Mouse (Mus musculus): Measurements from ENCODE around the gene Wdr75. TPM values are rescaled to one million over a fixed set of nuclear protein-coding genes. Genes with fewer than 3 reads are reported as not detected.

Wdr75 gene
- 52.0 and 58.6 TPM in 2 replicates for polyA plus RNA-seq (2015; fragmentation: Nextera tagmentation; extraction: Ambion mirVana)

- Histone ChIP-seq H3K9me3 (replicated peaks; ENCODE audit: control insufficient read depth, low read length) (no peaks in the 10 kb centered on the region), H3K27me3 (ENCODE audit: control insufficient read depth, insufficient read depth, low read length) (no peaks in the 10 kb centered on the region), H3K27ac (ENCODE audit: low read length) (peak within 1 kb of the TSS; percentile 98), H3K4me1 (ENCODE audit: control insufficient read depth, insufficient read depth, low read length) (peaks cover 12% of the 10 kb centered on the region; the same call in 1 of the 2 replicates), H3K4me2 (ENCODE audit: low read depth, low read length) (peak within 1 kb of the TSS; percentile 88), H3K4me3 (replicated peaks; ENCODE audit: low read length) (peak within 1 kb of the TSS; percentile 87), H3K36me3 (ENCODE audit: control insufficient read depth, insufficient read depth, low read length) (peaks cover 11% of the 10 kb centered on the region; the same call in 1 of the 2 replicates), H3K9ac (ENCODE audit: low read length) (peak within 1 kb of the TSS; percentile 92)
- ATAC-seq (ENCODE audit: insufficient read depth, low FRiP score) = peak; percentile 99
- WGBS = under 1% methylated on average over 64 of the region's 70 CpGs
Observed at GRCm38 (mm10) chr1:45794969-45795908, at the start of gene Wdr75. Wdr75 (plus strand) TSS chr1:45795166.

GRCm38 (mm10) chr1:45755902-45756301 is 39.1 kb upstream of the Wdr75 start:
- ATAC-seq (ENCODE audit: insufficient read depth, low FRiP score) = peak; percentile 47; the same call in 1 of the 2 replicates
- no peak overlapping the region for H3K4me3 ChIP-seq (replicated peaks; ENCODE audit: low read length)
- peaks cover 3% of the 10 kb centered on the region; the same call in 1 of the 2 replicates for H3K4me1 ChIP-seq (ENCODE audit: control insufficient read depth, insufficient read depth, low read length)
- no peaks in the 10 kb centered on the region for H3K27me3 ChIP-seq (ENCODE audit: control insufficient read depth, insufficient read depth, low read length)
- H3K36me3 ChIP-seq (ENCODE audit: control insufficient read depth, insufficient read depth, low read length) = no peaks in the 10 kb centered on the region
- no peak overlapping the region for H3K9ac ChIP-seq (ENCODE audit: low read length)
- H3K4me2 ChIP-seq (ENCODE audit: low read depth, low read length) = no peak overlapping the region
- H3K27ac ChIP-seq (ENCODE audit: low read length) = peak overlapping the region; percentile 69
- H3K9me3 ChIP-seq (replicated peaks; ENCODE audit: control insufficient read depth, low read length) = no peaks in the 10 kb centered on the region

GRCm38 (mm10) chr1:45756707-45757106 is 38.3 kb upstream of the Wdr75 start:
- H3K27ac ChIP-seq (ENCODE audit: low read length) = peak overlapping the region; percentile 28; the same call in 1 of the 2 replicates

GRCm38 (mm10) chr1:45758011-45758410 is 37.0 kb upstream of the Wdr75 start:
- 76% methylated on average over 1 of the region's 1 CpGs for WGBS
- Histone ChIP-seq H3K4me1 (ENCODE audit: control insufficient read depth, insufficient read depth, low read length) (peaks cover 3% of the 10 kb centered on the region; the same call in 1 of the 2 replicates), H3K9me3 (replicated peaks; ENCODE audit: control insufficient read depth, low read length) (no peaks in the 10 kb centered on the region), H3K9ac (ENCODE audit: low read length) (no peak overlapping the region), H3K27ac (ENCODE audit: low read length) (no peak overlapping the region), H3K4me3 (replicated peaks; ENCODE audit: low read length) (no peak overlapping the region), H3K36me3 (ENCODE audit: control insufficient read depth, insufficient read depth, low read length) (no peaks in the 10 kb centered on the region), H3K4me2 (ENCODE audit: low read depth, low read length) (no peak overlapping the region), H3K27me3 (ENCODE audit: control insufficient read depth, insufficient read depth, low read length) (no peaks in the 10 kb centered on the region)
- ATAC-seq (ENCODE audit: insufficient read depth, low FRiP score) = no peak

More at GRCm38 (mm10) chr1:45756707-45757106, 38.3 kb upstream of the Wdr75 start:
- Histone ChIP-seq H3K36me3 (ENCODE audit: control insufficient read depth, insufficient read depth, low read length) (no peaks in the 10 kb centered on the region), H3K9me3 (replicated peaks; ENCODE audit: control insufficient read depth, low read length) (no peaks in the 10 kb centered on the region), H3K9ac (ENCODE audit: low read length) (no peak overlapping the region), H3K4me1 (ENCODE audit: control insufficient read depth, insufficient read depth, low read length) (peaks cover 3% of the 10 kb centered on the region; the same call in 1 of the 2 replicates), H3K4me2 (ENCODE audit: low read depth, low read length) (no peak overlapping the region), H3K4me3 (replicated peaks; ENCODE audit: low read length) (no peak overlapping the region), H3K27me3 (ENCODE audit: control insufficient read depth, insufficient read depth, low read length) (no peaks in the 10 kb centered on the region)
- ATAC-seq (ENCODE audit: insufficient read depth, low FRiP score) = 0 out of 2 replicates have a peak, but pooled peaks have one; percentile 26

GRCm38 (mm10) chr1:45760667-45761467 is 34.1 kb upstream of the Wdr75 start:
- Histone ChIP-seq H3K4me3 (replicated peaks; ENCODE audit: low read length) (no peak overlapping the region), H3K27ac (ENCODE audit: low read length) (peak overlapping the region; percentile 92), H3K9me3 (replicated peaks; ENCODE audit: control insufficient read depth, low read length) (no peaks in the 10 kb centered on the region), H3K4me2 (ENCODE audit: low read depth, low read length) (no peak overlapping the region), H3K4me1 (ENCODE audit: control insufficient read depth, insufficient read depth, low read length) (peaks cover 7% of the 10 kb centered on the region; the same call in 1 of the 2 replicates), H3K36me3 (ENCODE audit: control insufficient read depth, insufficient read depth, low read length) (no peaks in the 10 kb centered on the region), H3K27me3 (ENCODE audit: control insufficient read depth, insufficient read depth, low read length) (no peaks in the 10 kb centered on the region), H3K9ac (ENCODE audit: low read length) (no peak overlapping the region)
- ATAC-seq (ENCODE audit: insufficient read depth, low FRiP score) = peak; percentile 71
- 22% methylated on average over 4 of the region's 4 CpGs for WGBS

GRCm38 (mm10) chr1:45761468-45761795 is 33.5 kb upstream of the Wdr75 start:
- Histone ChIP-seq H3K4me3 (replicated peaks; ENCODE audit: low read length) (no peak overlapping the region), H3K4me1 (ENCODE audit: control insufficient read depth, insufficient read depth, low read length) (peaks cover 9% of the 10 kb centered on the region; the same call in 1 of the 2 replicates), H3K9me3 (replicated peaks; ENCODE audit: control insufficient read depth, low read length) (no peaks in the 10 kb centered on the region), H3K27ac (ENCODE audit: low read length) (peak overlapping the region; percentile 92), H3K9ac (ENCODE audit: low read length) (no peak overlapping the region), H3K27me3 (ENCODE audit: control insufficient read depth, insufficient read depth, low read length) (no peaks in the 10 kb centered on the region), H3K36me3 (ENCODE audit: control insufficient read depth, insufficient read depth, low read length) (no peaks in the 10 kb centered on the region), H3K4me2 (ENCODE audit: low read depth, low read length) (no peak overlapping the region)
- 18% methylated on average over 1 of the region's 1 CpGs for WGBS
- ATAC-seq (ENCODE audit: insufficient read depth, low FRiP score) = peak; percentile 82

GRCm38 (mm10) chr1:45765678-45766077 is 29.3 kb upstream of the Wdr75 start:
- 42% methylated on average over 4 of the region's 4 CpGs for WGBS
- H3K4me2 ChIP-seq (ENCODE audit: low read depth, low read length) = 0 out of 2 replicates have a peak overlapping the region, but pooled peaks have one; percentile 29
- H3K4me3 ChIP-seq (replicated peaks; ENCODE audit: low read length) = no peak overlapping the region
- no peaks in the 10 kb centered on the region for H3K27me3 ChIP-seq (ENCODE audit: control insufficient read depth, insufficient read depth, low read length)
- H3K9ac ChIP-seq (ENCODE audit: low read length) = no peak overlapping the region
- H3K4me1 ChIP-seq (ENCODE audit: control insufficient read depth, insufficient read depth, low read length) = peaks cover 7% of the 10 kb centered on the region; the same call in 1 of the 2 replicates
- H3K27ac ChIP-seq (ENCODE audit: low read length) = peak overlapping the region; percentile 78
- no peaks in the 10 kb centered on the region for H3K9me3 ChIP-seq (replicated peaks; ENCODE audit: control insufficient read depth, low read length)
- no peaks in the 10 kb centered on the region for H3K36me3 ChIP-seq (ENCODE audit: control insufficient read depth, insufficient read depth, low read length)
- ATAC-seq (ENCODE audit: insufficient read depth, low FRiP score) = peak; percentile 68; the same call in 1 of the 2 replicates

- no peak overlapping the region for H3K4me3 ChIP-seq (replicated peaks; ENCODE audit: low read length)
- H3K9ac ChIP-seq (ENCODE audit: low read length) = no peak overlapping the region
- 0 out of 2 replicates have a peak overlapping the region, but pooled peaks have one; percentile 29 for H3K4me2 ChIP-seq (ENCODE audit: low read depth, low read length)
- peaks cover 7% of the 10 kb centered on the region; the same call in 1 of the 2 replicates for H3K4me1 ChIP-seq (ENCODE audit: control insufficient read depth, insufficient read depth, low read length)
- ATAC-seq (ENCODE audit: insufficient read depth, low FRiP score) = no peak
- H3K9me3 ChIP-seq (replicated peaks; ENCODE audit: control insufficient read depth, low read length) = no peaks in the 10 kb centered on the region
- H3K27me3 ChIP-seq (ENCODE audit: control insufficient read depth, insufficient read depth, low read length) = no peaks in the 10 kb centered on the region
- 18% methylated on average over 8 of the region's 8 CpGs for WGBS
- H3K27ac ChIP-seq (ENCODE audit: low read length) = peak overlapping the region; percentile 78
- no peaks in the 10 kb centered on the region for H3K36me3 ChIP-seq (ENCODE audit: control insufficient read depth, insufficient read depth, low read length)
Observed at GRCm38 (mm10) chr1:45766123-45766522, 28.8 kb upstream of the Wdr75 start.
